Mouse (Mus musculus): Measurements from ENCODE around the gene Zfp184. TPM values are rescaled to one million over a fixed set of nuclear protein-coding genes. Genes with fewer than 3 reads are reported as not detected.
"Not testable (repeated sequence)": the region's sequence is repeated elsewhere in the genome, so short reads cannot be mapped to it uniquely, and the experiment has no call there.

Zfp184 gene
- polyA plus RNA-seq (2015; fragmentation: Nextera tagmentation; extraction: Ambion mirVana): 16.8 and 19.9 TPM in 2 replicates

- ATAC-seq (ENCODE audit: low FRiP score): peak; percentile 94
- peaks cover 20% of the 10 kb centered on the region for H3K4me1 ChIP-seq (replicated peaks)
- peaks cover 19% of the 10 kb centered on the region for H3K36me3 ChIP-seq
- peak within 1 kb of the TSS; percentile 87 for H3K9ac ChIP-seq
- H3K4me2 ChIP-seq: peak within 1 kb of the TSS; percentile 88
- no peaks in the 10 kb centered on the region for H3K9me3 ChIP-seq
- H3K27ac ChIP-seq: peak within 1 kb of the TSS; percentile 83
- H3K27me3 ChIP-seq: no peaks in the 10 kb centered on the region
- under 1% methylated on average over 50 of the region's 50 CpGs for WGBS
- H3K4me3 ChIP-seq: peak within 1 kb of the TSS; percentile 75
Observed at GRCm38 (mm10) chr13:21944926-21945740, at the start of gene Zfp184. Gene Zfp184 (plus strand): TSS chr13:21945094.

GRCm38 (mm10) chr13:21896549-21897244, 48.2 kb upstream of the Zfp184 start:
- Histone ChIP-seq H3K9me3 (no peaks in the 10 kb centered on the region), H3K4me3 (peak overlapping the region; percentile 60), H3K4me2 (peak overlapping the region; percentile 57), H3K4me1 (replicated peaks) (0 out of 2 replicates have a peak, but pooled peaks cover 6% of the 10 kb centered on the region), H3K36me3 (no peaks in the 10 kb centered on the region), H3K27ac (peak overlapping the region; percentile 91), H3K9ac (peak overlapping the region; percentile 80), H3K27me3 (peaks cover 11% of the 10 kb centered on the region)
- peak; percentile 100 for ATAC-seq (ENCODE audit: low FRiP score)
- 5% methylated on average over 24 of the region's 24 CpGs for WGBS

- 0 out of 2 replicates have a peak, but pooled peaks cover 6% of the 10 kb centered on the region for H3K4me1 ChIP-seq (replicated peaks)
- peak; percentile 70 for ATAC-seq (ENCODE audit: low FRiP score)
Observed at GRCm38 (mm10) chr13:21897245-21897634, 47.7 kb upstream of the Zfp184 start.

GRCm38 (mm10) chr13:21900870-21901565, 43.9 kb upstream of the Zfp184 start:
- H3K4me3 ChIP-seq; H3K9ac ChIP-seq; ATAC-seq (ENCODE audit: low FRiP score); H3K9me3 ChIP-seq; H3K36me3 ChIP-seq; H3K4me1 ChIP-seq (replicated peaks); H3K4me2 ChIP-seq; H3K27ac ChIP-seq: not testable (repeated sequence)
- H3K27me3 ChIP-seq: peaks cover 16% of the 10 kb centered on the region
- 91% methylated on average over 9 of the region's 9 CpGs for WGBS

More at GRCm38 (mm10) chr13:21897245-21897634, 47.7 kb upstream of the Zfp184 start:
- H3K9me3 ChIP-seq: no peaks in the 10 kb centered on the region
- peak overlapping the region; percentile 91 for H3K27ac ChIP-seq
- H3K36me3 ChIP-seq: no peaks in the 10 kb centered on the region
- H3K9ac ChIP-seq: peak overlapping the region; percentile 80
- H3K4me3 ChIP-seq: peak overlapping the region; percentile 60
- H3K27me3 ChIP-seq: peaks cover 11% of the 10 kb centered on the region
- H3K4me2 ChIP-seq: peak overlapping the region; percentile 57
- WGBS: under 1% methylated on average over 11 of the region's 11 CpGs

- H3K36me3 ChIP-seq: no peaks in the 10 kb centered on the region
- no peaks in the 10 kb centered on the region for H3K9me3 ChIP-seq
- H3K27ac ChIP-seq: no peak overlapping the region
- ATAC-seq (ENCODE audit: low FRiP score): no peak
- no peaks in the 10 kb centered on the region for H3K4me1 ChIP-seq (replicated peaks)
- WGBS: 64% methylated on average over 3 of the region's 3 CpGs
- H3K27me3 ChIP-seq: peaks cover 27% of the 10 kb centered on the region; the same call in 1 of the 2 replicates
- H3K9ac ChIP-seq: no peak overlapping the region
- no peak overlapping the region for H3K4me2 ChIP-seq
- H3K4me3 ChIP-seq: no peak overlapping the region
Observed at GRCm38 (mm10) chr13:21903500-21903899, 41.4 kb upstream of the Zfp184 start.

GRCm38 (mm10) chr13:21904090-21904489, 40.8 kb upstream of the Zfp184 start:
- 73% methylated on average over 4 of the region's 4 CpGs for WGBS
- H3K27ac ChIP-seq; ATAC-seq (ENCODE audit: low FRiP score); H3K9me3 ChIP-seq; H3K4me1 ChIP-seq (replicated peaks); H3K4me2 ChIP-seq; H3K4me3 ChIP-seq; H3K36me3 ChIP-seq; H3K9ac ChIP-seq: not testable (repeated sequence)
- peaks cover 26% of the 10 kb centered on the region; the same call in 1 of the 2 replicates for H3K27me3 ChIP-seq

- Histone ChIP-seq H3K36me3 (no peaks in the 10 kb centered on the region), H3K27ac (no peak overlapping the region), H3K4me2 (no peak overlapping the region), H3K9me3 (no peaks in the 10 kb centered on the region), H3K9ac (no peak overlapping the region), H3K27me3 (peaks cover 24% of the 10 kb centered on the region; the same call in 1 of the 2 replicates), H3K4me1 (replicated peaks) (no peaks in the 10 kb centered on the region), H3K4me3 (no peak overlapping the region)
- 37% methylated on average over 7 of the region's 7 CpGs for WGBS
- no peak for ATAC-seq (ENCODE audit: low FRiP score)
Observed at GRCm38 (mm10) chr13:21906301-21906700, 38.6 kb upstream of the Zfp184 start.

GRCm38 (mm10) chr13:21906946-21907806, 37.7 kb upstream of the Zfp184 start:
- ATAC-seq (ENCODE audit: low FRiP score): no peak
- Histone ChIP-seq H3K4me3 (no peak overlapping the region), H3K4me1 (replicated peaks) (no peaks in the 10 kb centered on the region), H3K27ac (no peak overlapping the region), H3K27me3 (peaks cover 24% of the 10 kb centered on the region; the same call in 1 of the 2 replicates), H3K36me3 (no peaks in the 10 kb centered on the region), H3K9ac (no peak overlapping the region), H3K9me3 (no peaks in the 10 kb centered on the region), H3K4me2 (0 out of 2 replicates have a peak overlapping the region, but pooled peaks have one; percentile 0)
- 5% methylated on average over 22 of the region's 22 CpGs for WGBS

- WGBS: 6% methylated on average over 6 of the region's 6 CpGs
Observed at GRCm38 (mm10) chr13:21907807-21908155, 37.1 kb upstream of the Zfp184 start.

GRCm38 (mm10) chr13:21910735-21911134, 34.2 kb upstream of the Zfp184 start:
- no peak for ATAC-seq (ENCODE audit: low FRiP score)
- Histone ChIP-seq H3K27ac (no peak overlapping the region), H3K4me2 (peak overlapping the region; percentile 5; the same call in 1 of the 2 replicates), H3K9ac (no peak overlapping the region), H3K4me1 (replicated peaks) (no peaks in the 10 kb centered on the region; the same call in 1 of the 2 replicates), H3K4me3 (peak overlapping the region; percentile 22), H3K36me3 (no peaks in the 10 kb centered on the region), H3K27me3 (peaks cover 40% of the 10 kb centered on the region), H3K9me3 (no peaks in the 10 kb centered on the region)
- 3% methylated on average over 7 of the region's 7 CpGs for WGBS

More at GRCm38 (mm10) chr13:21907807-21908155, 37.1 kb upstream of the Zfp184 start:
- not testable (repeated sequence) for H3K36me3 ChIP-seq; H3K4me1 ChIP-seq (replicated peaks); H3K9ac ChIP-seq; H3K27ac ChIP-seq; H3K9me3 ChIP-seq; ATAC-seq (ENCODE audit: low FRiP score); H3K4me3 ChIP-seq
- H3K27me3 ChIP-seq: peaks cover 24% of the 10 kb centered on the region; the same call in 1 of the 2 replicates
- H3K4me2 ChIP-seq: 0 out of 2 replicates have a peak overlapping the region, but pooled peaks have one; percentile 0

GRCm38 (mm10) chr13:21911147-21911546, 33.7 kb upstream of the Zfp184 start:
- WGBS: 4% methylated on average over 17 of the region's 17 CpGs
- H3K4me1 ChIP-seq (replicated peaks): no peaks in the 10 kb centered on the region; the same call in 1 of the 2 replicates
- H3K4me2 ChIP-seq: peak overlapping the region; percentile 5; the same call in 1 of the 2 replicates
- no peaks in the 10 kb centered on the region for H3K36me3 ChIP-seq
- H3K27ac ChIP-seq: no peak overlapping the region
- peaks cover 40% of the 10 kb centered on the region for H3K27me3 ChIP-seq
- no peak overlapping the region for H3K9ac ChIP-seq
- no peak for ATAC-seq (ENCODE audit: low FRiP score)
- peak overlapping the region; percentile 22 for H3K4me3 ChIP-seq
- no peaks in the 10 kb centered on the region for H3K9me3 ChIP-seq

Measured in hindbrain, embryonic 13.5 days (tissue).